In genomic region chr4:107084343-107084742, GRCm38 (mm10) we compare ENCODE assay signal across 12 mouse cellular contexts. TPM values are rescaled to one million over a fixed set of nuclear protein-coding genes. Genes with fewer than 3 reads are reported as not detected.
DNase-seq lines count a peak whose midpoint lies in the region; ATAC-seq and TF ChIP-seq lines count a peak whose summit lies in the region.
"Had no signal": no experiment of that assay in that cellular context is flagged by ENCODE, and none has a peak within 500 bp of the region (broad histone marks: within the 10 kb centered on the region; RNA-seq: fewer than 3 reads in every experiment).

No protein-coding gene starts in this region.

- H3K4me3 ChIP-seq in kidney, adult 2 months (ENCODE audit: insufficient read depth, low read depth, low read length) = no peak overlapping the region
- no peak overlapping the region for H3K4me3 ChIP-seq in forebrain, embryonic 16.5 days (replicated peaks; ENCODE audit: low read length)
- H3K4me3 ChIP-seq in midbrain, embryonic 12.5 days = no peak overlapping the region
- H3K4me3 ChIP-seq: limb, embryonic 15.5 days had no signal

- no peaks in the 10 kb centered on the region for H3K27me3 ChIP-seq in kidney, adult 2 months (replicated peaks; ENCODE audit: control insufficient read depth, insufficient read depth, low read length)
- no peaks in the 10 kb centered on the region for H3K27me3 ChIP-seq in forebrain, embryonic 16.5 days (replicated peaks; ENCODE audit: control insufficient read depth, insufficient read depth, low read length)
- no peaks in the 10 kb centered on the region for H3K27me3 ChIP-seq in midbrain, embryonic 12.5 days
- H3K27me3 ChIP-seq: CH12.LX; limb, embryonic 15.5 days had no signal

- WGBS in kidney, adult 2 months = 31% methylated on average over 1 of the region's 1 CpGs
- WGBS in forebrain, embryonic 16.5 days = 26% methylated on average over 1 of the region's 1 CpGs
- 13% methylated on average over 1 of the region's 1 CpGs for WGBS in midbrain, embryonic 12.5 days

- H3K9ac ChIP-seq in forebrain, embryonic 16.5 days (replicated peaks; ENCODE audit: low read depth, low read length) = no peak overlapping the region
- H3K9ac ChIP-seq in midbrain, embryonic 12.5 days (replicated peaks) = peak overlapping the region; percentile 8; the same call in 1 of the 2 replicates
- H3K9ac ChIP-seq: limb, embryonic 15.5 days had no signal

- H3K4me2 ChIP-seq in forebrain, embryonic 16.5 days (ENCODE audit: low read length) = no peak overlapping the region
- H3K4me2 ChIP-seq in midbrain, embryonic 12.5 days (replicated peaks) = peak overlapping the region; percentile 25; the same call in 1 of the 2 replicates
- H3K4me2 ChIP-seq: limb, embryonic 15.5 days had no signal

- peak; percentile 29 for DNase-seq in kidney, adult 2 months
- no peak for DNase-seq in kidney, postnatal 4 days
- peak; percentile 77 for DNase-seq in adrenal gland, postnatal 14 days
- DNase-seq in MN1 (ENCODE audit: low spot score) = no peak
- no peak for DNase-seq in lung, postnatal 25 days (ENCODE audit: low spot score)
- no peak for DNase-seq in urinary bladder, adult 18-20 months (ENCODE audit: low spot score in 2 of 2)

- TF ChIP-seq POLR2A in kidney, adult 2 months (IDR thresholded peaks at IDR 0.05; ENCODE audit: low read depth, low read length) = no peak

- peak overlapping the region; percentile 46 for H3K27ac ChIP-seq in kidney, adult 2 months (ENCODE audit: insufficient read depth, low read depth, low read length)
- H3K27ac ChIP-seq in forebrain, embryonic 16.5 days (ENCODE audit: low read length) = peak overlapping the region; percentile 47
- peak overlapping the region; percentile 87 for H3K27ac ChIP-seq in midbrain, embryonic 12.5 days (replicated peaks)
- H3K27ac ChIP-seq: limb, embryonic 15.5 days; stomach, postnatal 0 days had no signal

- no peaks in the 10 kb centered on the region for H3K36me3 ChIP-seq in kidney, adult 2 months (ENCODE audit: control insufficient read depth, insufficient read depth, low read length)
- H3K36me3 ChIP-seq in forebrain, embryonic 16.5 days (ENCODE audit: control insufficient read depth, insufficient read depth) = no peaks in the 10 kb centered on the region
- H3K36me3 ChIP-seq in midbrain, embryonic 12.5 days = no peaks in the 10 kb centered on the region
- H3K36me3 ChIP-seq: limb, embryonic 15.5 days had no signal

- no peaks in the 10 kb centered on the region; the same call in 1 of the 2 replicates for H3K4me1 ChIP-seq in kidney, adult 2 months (ENCODE audit: control insufficient read depth, insufficient read depth, low read length)
- H3K4me1 ChIP-seq in forebrain, embryonic 16.5 days (replicated peaks; ENCODE audit: control insufficient read depth, insufficient read depth, low read length) = peaks cover 15% of the 10 kb centered on the region
- H3K4me1 ChIP-seq in midbrain, embryonic 12.5 days = peaks cover 20% of the 10 kb centered on the region

- H3K9me3 ChIP-seq in forebrain, embryonic 16.5 days (ENCODE audit: control insufficient read depth, low read length) = no peaks in the 10 kb centered on the region
- no peaks in the 10 kb centered on the region for H3K9me3 ChIP-seq in midbrain, embryonic 12.5 days
- H3K9me3 ChIP-seq: limb, embryonic 15.5 days had no signal

- ATAC-seq in forebrain, embryonic 16.5 days = peak; percentile 34
- peak; percentile 58; the same call in 1 of the 2 replicates for ATAC-seq in midbrain, embryonic 12.5 days (ENCODE audit: low FRiP score, low read depth)

- TF ChIP-seq CTCF in kidney, adult 2 months (conservative IDR thresholded peaks at IDR 0.05; ENCODE audit: insufficient read depth, insufficient read length, low read depth, low read length) = no peak

RNA-seq across cellular contexts. Expression of gene Cdcp2, which starts 12.3 kb away (rescaled TPM):
- 0.05 TPM in 1 of 2 replicates, not detected in the other for polyA plus RNA-seq in kidney, adult 2 months (2012; rRNA removed)
- not detected in 2 replicates for total RNA-seq in adrenal gland, postnatal 14 days (2021)
- polyA plus RNA-seq in forebrain, embryonic 16.5 days (2015; fragmentation: Nextera tagmentation; extraction: Ambion mirVana) = not detected in 2 replicates
- polyA plus RNA-seq in midbrain, embryonic 12.5 days (2016; fragmentation: Nextera tagmentation; extraction: Ambion mirVana) = 0.06 and 0.09 TPM in 2 replicates
- polyA plus RNA-seq: intestine, embryonic 14.5 days; limb, embryonic 15.5 days; stomach, postnatal 0 days had no signal

RNA-seq across cellular contexts. Expression of gene Cyb5rl, which starts 17.6 kb away (rescaled TPM):
- polyA plus RNA-seq in kidney, adult 2 months (2012; rRNA removed) = 19.0 and 21.7 TPM in 2 replicates
- 17.0 and 20.1 TPM in 2 replicates for total RNA-seq in adrenal gland, postnatal 14 days (2021)
- polyA plus RNA-seq in forebrain, embryonic 16.5 days (2015; fragmentation: Nextera tagmentation; extraction: Ambion mirVana) = 3.3 and 4.0 TPM in 2 replicates
- polyA plus RNA-seq in midbrain, embryonic 12.5 days (2016; fragmentation: Nextera tagmentation; extraction: Ambion mirVana) = 5.8 and 9.5 TPM in 2 replicates

RNA-seq across cellular contexts. Expression of gene Mrpl37, which starts 17.7 kb away (rescaled TPM):
- 111 and 118 TPM in 2 replicates for polyA plus RNA-seq in kidney, adult 2 months (2012; rRNA removed)
- 98.8 and 100 TPM in 2 replicates for total RNA-seq in adrenal gland, postnatal 14 days (2021)
- 74.3 and 90.5 TPM in 2 replicates for polyA plus RNA-seq in forebrain, embryonic 16.5 days (2015; fragmentation: Nextera tagmentation; extraction: Ambion mirVana)
- 91.0 and 91.9 TPM in 2 replicates for polyA plus RNA-seq in midbrain, embryonic 12.5 days (2016; fragmentation: Nextera tagmentation; extraction: Ambion mirVana)

Comparison
In these comparisons a context has a peak if more than half of its experiments do, and no peak if none do; other contexts are left out.
1. DNase-seq: peak in kidney, adult 2 months (single experiment) and adrenal gland, postnatal 14 days (single experiment); none in kidney, postnatal 4 days (0 of 2), MN1 (single experiment), lung, postnatal 25 days (single experiment) and urinary bladder, adult 18-20 months (0 of 2).
2. Peak in every context shown above with its lines, with median percentiles within 50 percentile points of each other: H3K27ac ChIP-seq.